Mouse (Mus musculus) thymus, postnatal 10 days (tissue): Measurements from ENCODE around the gene Gm15155.
"Not testable (repeated sequence)": the region's sequence is repeated elsewhere in the genome, so short reads cannot be mapped to it uniquely, and the experiment has no call there.

Source experiments
- DNase-seq, 2 experiments: peaks; one replicate each; pipeline ENCODE4 v3.0.0; 2021; ENCODE audit warnings: low spot score in 2 of 2

The Gm15155 gene

GRCm38 (mm10) chrX:155624341-155624841 lies at the start of gene Gm15155:
TSS of gene Gm15155 (plus strand) at chrX:155624741.
- DNase-seq: no peak

GRCm38 (mm10) chrX:155579791-155580190 lies 44.8 kb upstream of the Gm15155 start:
- DNase-seq: no peak

GRCm38 (mm10) chrX:155584586-155584985 lies 40.0 kb upstream of the Gm15155 start:
- no peak for DNase-seq

- no peak for DNase-seq
Measured at GRCm38 (mm10) chrX:155591490-155591889, 33.1 kb upstream of the Gm15155 start.

- DNase-seq: no peak
Measured at GRCm38 (mm10) chrX:155592467-155592866, 32.1 kb upstream of the Gm15155 start.

GRCm38 (mm10) chrX:155594685-155595084 lies 29.9 kb upstream of the Gm15155 start:
- DNase-seq: no peak

- no peak for DNase-seq
Measured at GRCm38 (mm10) chrX:155596390-155596789, 28.2 kb upstream of the Gm15155 start.

GRCm38 (mm10) chrX:155601196-155601595 lies 23.3 kb upstream of the Gm15155 start:
- DNase-seq: no peak

GRCm38 (mm10) chrX:155622527-155622926 lies 2.0 kb upstream of the Gm15155 start:
- no peak for DNase-seq

GRCm38 (mm10) chrX:155622961-155623599 lies 1.5 kb upstream of the Gm15155 start:
- no peak for DNase-seq

GRCm38 (mm10) chrX:155623701-155624281 lies 750 bp upstream of the Gm15155 start, which contains the start of gene Ptchd1:
TSS of gene Ptchd1 (minus strand) at chrX:155623814.
- DNase-seq: no peak

- no peak for DNase-seq
Measured at GRCm38 (mm10) chrX:155624895-155625294, 354 bp downstream of the Gm15155 start.

- DNase-seq: no peak
Measured at GRCm38 (mm10) chrX:155625671-155626196, 1.2 kb downstream of the Gm15155 start.

- no peak for DNase-seq
Measured at GRCm38 (mm10) chrX:155643975-155644374, 19.4 kb downstream of the Gm15155 start.

GRCm38 (mm10) chrX:155645975-155646374 lies 21.4 kb downstream of the Gm15155 start:
- DNase-seq: no peak

- no peak for DNase-seq
Measured at GRCm38 (mm10) chrX:155657971-155658370, 33.4 kb downstream of the Gm15155 start.

GRCm38 (mm10) chrX:155690440-155690839 lies 65.9 kb downstream of the Gm15155 start:
- not testable (repeated sequence) for DNase-seq

GRCm38 (mm10) chrX:155724157-155724556 lies 99.6 kb downstream of the Gm15155 start:
- no peak for DNase-seq

GRCm38 (mm10) chrX:155728387-155728786 lies 103.8 kb downstream of the Gm15155 start:
- no peak for DNase-seq

GRCm38 (mm10) chrX:155888118-155888517 lies 263.6 kb downstream of the Gm15155 start:
- no peak for DNase-seq

- no peak for DNase-seq
Measured at GRCm38 (mm10) chrX:155900040-155900439, 275.5 kb downstream of the Gm15155 start.

GRCm38 (mm10) chrX:155901742-155902141 lies 277.2 kb downstream of the Gm15155 start:
- DNase-seq: no peak

GRCm38 (mm10) chrX:155903108-155903507 lies 278.6 kb downstream of the Gm15155 start:
- no peak for DNase-seq
